Mouse (Mus musculus): ENCODE measurements around the gene Ppp1r16b. TPM values are rescaled to one million over a fixed set of nuclear protein-coding genes. Genes with fewer than 3 reads are reported as not detected.
A peak's percentile ranks its signal among the peaks of the same experiment; 100 is the strongest.
"Not testable (repeated sequence)": the region's sequence is repeated elsewhere in the genome, so short reads cannot be mapped to it uniquely, and the experiment has no call there.

Ppp1r16b gene
- polyA plus RNA-seq, 1 experiment from 2014 or later = 2.2 TPM

DNA sequence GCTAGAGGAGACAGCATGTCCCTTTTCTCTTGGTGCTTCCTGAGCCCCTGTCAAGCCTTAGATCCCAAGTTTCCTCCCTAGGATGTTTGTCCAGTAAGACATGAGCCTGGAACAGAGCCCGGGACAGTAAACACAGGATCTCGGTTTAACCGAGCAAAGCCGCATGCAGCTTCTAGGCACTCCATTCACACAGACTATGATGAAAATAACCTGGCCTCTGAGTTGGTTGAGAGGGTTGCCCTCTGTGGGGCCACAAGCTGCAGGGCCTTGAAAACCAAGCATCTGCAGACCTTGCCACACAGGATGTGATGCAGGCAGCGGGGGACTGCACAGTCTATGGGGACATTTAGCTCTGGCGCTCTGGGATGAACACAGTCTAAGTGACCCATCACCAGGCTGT is 68.7 kb downstream of the Ppp1r16b start:
- Histone ChIP-seq H3K4me3 (ENCODE audit: low read depth, low read length) (no peak overlapping the region), H3K4me2 (ENCODE audit: low read depth, low read length) (no peak overlapping the region), H3K27ac (replicated peaks; ENCODE audit: low read depth, low read length) (no peak overlapping the region), H3K4me1 (ENCODE audit: control insufficient read depth, insufficient read depth, low read length) (no peaks in the 10 kb centered on the region), H3K9me3 (replicated peaks; ENCODE audit: control insufficient read depth, low read length) (no peaks in the 10 kb centered on the region), H3K36me3 (replicated peaks; ENCODE audit: control insufficient read depth, insufficient read depth, low read depth, low read length) (no peaks in the 10 kb centered on the region), H3K9ac (replicated peaks; ENCODE audit: low read length) (no peak overlapping the region), H3K27me3 (ENCODE audit: control insufficient read depth, insufficient read depth, low read length) (no peaks in the 10 kb centered on the region)
- WGBS = 86% methylated on average over 6 of the region's 6 CpGs
- DNase-seq (ENCODE audit: low spot score) (no peak), ATAC-seq (replicated peaks; ENCODE audit: insufficient number of reproducible peaks, low FRiP score, low TSS enrichment, low read depth) (no peak)

DNA sequence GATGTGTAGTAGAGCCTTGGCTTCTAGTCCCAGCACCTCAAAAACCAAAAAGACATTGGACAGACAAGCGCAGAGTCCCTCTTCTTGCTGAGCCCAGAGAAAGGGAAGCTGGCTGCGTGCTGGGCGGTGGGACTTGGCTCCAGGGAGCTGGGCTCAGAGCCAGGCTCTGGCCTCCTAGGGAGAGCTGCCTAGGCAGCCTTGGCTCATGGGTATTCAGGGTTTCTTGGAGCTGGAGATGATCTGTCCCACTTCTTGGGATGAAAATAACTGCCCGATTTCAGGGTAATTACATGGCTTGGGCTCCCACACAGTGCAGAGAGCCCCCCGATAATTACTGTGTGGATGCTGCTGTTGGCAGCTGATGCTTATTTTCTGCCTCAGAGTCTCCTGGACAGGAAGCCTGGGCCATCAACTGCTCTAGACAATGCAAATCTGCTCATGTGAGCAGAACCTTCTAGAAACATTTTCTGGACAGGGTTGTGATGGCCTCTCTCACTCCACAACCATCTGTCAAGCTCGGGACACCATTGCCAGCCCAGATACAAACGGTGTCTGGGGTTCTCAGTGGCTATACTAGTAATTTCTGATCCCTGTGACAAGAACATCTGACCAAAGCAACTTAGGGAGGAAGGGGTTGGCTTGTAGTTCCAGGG is 69.4 kb downstream of the Ppp1r16b start:
- H3K4me1 ChIP-seq (ENCODE audit: control insufficient read depth, insufficient read depth, low read length) = no peaks in the 10 kb centered on the region
- H3K4me2 ChIP-seq (ENCODE audit: low read depth, low read length) = no peak overlapping the region
- WGBS = 81% methylated on average over 7 of the region's 7 CpGs
- H3K4me3 ChIP-seq (ENCODE audit: low read depth, low read length) = no peak overlapping the region
- H3K9ac ChIP-seq (replicated peaks; ENCODE audit: low read length) = no peak overlapping the region
- no peaks in the 10 kb centered on the region for H3K36me3 ChIP-seq (replicated peaks; ENCODE audit: control insufficient read depth, insufficient read depth, low read depth, low read length)
- no peak for DNase-seq (ENCODE audit: low spot score)
- no peak overlapping the region for H3K27ac ChIP-seq (replicated peaks; ENCODE audit: low read depth, low read length)
- ATAC-seq (replicated peaks; ENCODE audit: insufficient number of reproducible peaks, low FRiP score, low TSS enrichment, low read depth) = no peak
- no peaks in the 10 kb centered on the region for H3K27me3 ChIP-seq (ENCODE audit: control insufficient read depth, insufficient read depth, low read length)
- H3K9me3 ChIP-seq (replicated peaks; ENCODE audit: control insufficient read depth, low read length) = no peaks in the 10 kb centered on the region

DNA sequence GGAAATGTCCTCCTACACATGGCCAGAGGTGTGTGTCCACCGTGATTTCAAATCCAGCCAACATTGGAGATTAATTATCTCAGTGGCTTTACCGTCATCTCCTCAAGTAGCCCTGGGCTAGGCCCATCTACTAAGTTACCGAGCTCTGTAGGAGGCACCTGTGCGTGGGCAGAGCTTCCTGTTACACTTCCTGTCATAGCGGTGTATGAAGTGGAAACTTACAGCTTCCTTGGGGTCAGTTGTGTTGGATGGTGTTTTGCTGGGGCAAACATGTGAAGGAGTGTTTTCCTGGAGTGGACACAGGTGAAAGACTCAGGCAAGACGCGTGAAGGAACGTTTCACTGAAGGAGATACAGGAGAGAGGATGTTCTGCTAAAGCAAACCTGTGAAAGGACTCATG is 70.1 kb downstream of the Ppp1r16b start:
- no peaks in the 10 kb centered on the region for H3K4me1 ChIP-seq (ENCODE audit: control insufficient read depth, insufficient read depth, low read length)
- no peak overlapping the region for H3K4me3 ChIP-seq (ENCODE audit: low read depth, low read length)
- no peak for DNase-seq (ENCODE audit: low spot score)
- 88% methylated on average over 8 of the region's 8 CpGs for WGBS
- H3K36me3 ChIP-seq (replicated peaks; ENCODE audit: control insufficient read depth, insufficient read depth, low read depth, low read length) = no peaks in the 10 kb centered on the region
- no peak overlapping the region for H3K9ac ChIP-seq (replicated peaks; ENCODE audit: low read length)
- ATAC-seq (replicated peaks; ENCODE audit: insufficient number of reproducible peaks, low FRiP score, low TSS enrichment, low read depth) = no peak
- H3K4me2 ChIP-seq (ENCODE audit: low read depth, low read length) = no peak overlapping the region
- no peaks in the 10 kb centered on the region for H3K9me3 ChIP-seq (replicated peaks; ENCODE audit: control insufficient read depth, low read length)
- no peaks in the 10 kb centered on the region for H3K27me3 ChIP-seq (ENCODE audit: control insufficient read depth, insufficient read depth, low read length)
- H3K27ac ChIP-seq (replicated peaks; ENCODE audit: low read depth, low read length) = no peak overlapping the region

DNA sequence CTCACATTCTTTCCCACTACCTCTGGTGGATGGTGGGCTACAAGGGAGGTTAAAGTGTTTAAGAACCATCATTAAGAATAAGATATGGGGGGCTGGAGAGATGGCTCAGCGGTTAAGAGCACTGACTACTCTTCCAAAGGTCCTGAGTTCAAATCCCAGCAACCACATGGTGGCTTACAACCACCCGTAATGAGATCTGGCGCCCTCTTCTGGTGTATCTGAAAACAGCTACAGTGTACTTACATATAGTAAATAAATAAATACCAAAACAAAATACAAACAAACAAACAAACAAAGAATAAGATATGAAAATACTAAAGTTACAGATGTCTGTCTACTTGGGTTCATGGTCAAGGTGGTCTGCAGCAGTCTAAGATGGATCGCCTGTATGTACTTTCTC is 71.0 kb downstream of the Ppp1r16b start:
- H3K9me3 ChIP-seq (replicated peaks; ENCODE audit: control insufficient read depth, low read length); H3K27ac ChIP-seq (replicated peaks; ENCODE audit: low read depth, low read length); H3K36me3 ChIP-seq (replicated peaks; ENCODE audit: control insufficient read depth, insufficient read depth, low read depth, low read length); H3K9ac ChIP-seq (replicated peaks; ENCODE audit: low read length); H3K4me2 ChIP-seq (ENCODE audit: low read depth, low read length); H3K4me3 ChIP-seq (ENCODE audit: low read depth, low read length); ATAC-seq (replicated peaks; ENCODE audit: insufficient number of reproducible peaks, low FRiP score, low TSS enrichment, low read depth); DNase-seq (ENCODE audit: low spot score); H3K4me1 ChIP-seq (ENCODE audit: control insufficient read depth, insufficient read depth, low read length); H3K27me3 ChIP-seq (ENCODE audit: control insufficient read depth, insufficient read depth, low read length): not testable (repeated sequence)
- 88% methylated on average over 4 of the region's 4 CpGs for WGBS

DNA sequence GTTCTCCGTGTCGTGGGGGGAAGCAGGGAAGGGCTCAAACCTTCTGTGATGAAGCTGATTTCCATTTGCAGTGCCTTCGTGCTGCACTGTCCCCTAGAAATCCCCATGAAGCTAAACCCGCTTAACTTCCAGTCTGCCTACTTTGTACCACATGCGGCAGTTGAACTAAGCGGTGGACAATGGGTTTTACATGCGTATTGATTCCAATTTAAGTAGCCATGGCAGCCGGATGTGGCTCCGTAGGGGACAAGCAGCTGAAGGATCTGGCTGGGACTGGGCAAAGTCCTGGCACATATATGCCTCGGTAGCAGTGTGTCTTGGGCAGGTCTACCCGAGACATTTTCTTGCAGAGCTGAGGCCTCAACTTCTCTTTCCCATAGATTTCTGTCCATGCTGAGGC is 73.4 kb downstream of the Ppp1r16b start:
- WGBS = 88% methylated on average over 11 of the region's 11 CpGs
- no peak overlapping the region for H3K9ac ChIP-seq (replicated peaks; ENCODE audit: low read length)
- H3K36me3 ChIP-seq (replicated peaks; ENCODE audit: control insufficient read depth, insufficient read depth, low read depth, low read length) = no peaks in the 10 kb centered on the region
- ATAC-seq (replicated peaks; ENCODE audit: insufficient number of reproducible peaks, low FRiP score, low TSS enrichment, low read depth) (no peak), DNase-seq (ENCODE audit: low spot score) (no peak)
- no peaks in the 10 kb centered on the region for H3K9me3 ChIP-seq (replicated peaks; ENCODE audit: control insufficient read depth, low read length)
- H3K4me3 ChIP-seq (ENCODE audit: low read depth, low read length) = no peak overlapping the region
- no peak overlapping the region for H3K4me2 ChIP-seq (ENCODE audit: low read depth, low read length)
- H3K27ac ChIP-seq (replicated peaks; ENCODE audit: low read depth, low read length) = no peak overlapping the region
- H3K27me3 ChIP-seq (ENCODE audit: control insufficient read depth, insufficient read depth, low read length) = no peaks in the 10 kb centered on the region
- H3K4me1 ChIP-seq (ENCODE audit: control insufficient read depth, insufficient read depth, low read length) = no peaks in the 10 kb centered on the region

DNA sequence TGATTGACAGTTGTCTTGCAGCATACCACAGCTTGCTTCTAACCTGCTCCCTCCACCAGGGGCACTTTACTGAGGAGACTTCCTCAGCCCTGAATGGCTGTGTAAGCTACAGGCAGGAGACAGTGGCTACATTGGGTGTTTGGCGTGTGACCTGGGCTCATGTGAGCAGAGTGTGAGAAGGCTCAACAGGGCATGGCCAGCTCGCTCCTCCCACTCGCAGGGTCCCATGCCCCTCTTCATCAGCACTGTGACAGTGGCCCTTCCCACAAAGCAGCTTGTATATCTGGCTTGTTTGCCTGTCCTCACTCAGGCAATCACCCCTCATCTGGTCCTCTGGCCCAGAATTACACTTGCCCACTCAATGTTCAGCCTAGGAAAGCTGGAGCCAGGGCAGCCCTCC is 73.9 kb downstream of the Ppp1r16b start:
- no peak for DNase-seq (ENCODE audit: low spot score)
- Histone ChIP-seq H3K27ac (replicated peaks; ENCODE audit: low read depth, low read length) (no peak overlapping the region), H3K9me3 (replicated peaks; ENCODE audit: control insufficient read depth, low read length) (no peaks in the 10 kb centered on the region), H3K9ac (replicated peaks; ENCODE audit: low read length) (no peak overlapping the region), H3K4me2 (ENCODE audit: low read depth, low read length) (no peak overlapping the region), H3K4me1 (ENCODE audit: control insufficient read depth, insufficient read depth, low read length) (no peaks in the 10 kb centered on the region), H3K36me3 (replicated peaks; ENCODE audit: control insufficient read depth, insufficient read depth, low read depth, low read length) (no peaks in the 10 kb centered on the region), H3K4me3 (ENCODE audit: low read depth, low read length) (no peak overlapping the region), H3K27me3 (ENCODE audit: control insufficient read depth, insufficient read depth, low read length) (no peaks in the 10 kb centered on the region)
- no peak for ATAC-seq (replicated peaks; ENCODE audit: insufficient number of reproducible peaks, low FRiP score, low TSS enrichment, low read depth)
- 77% methylated on average over 3 of the region's 3 CpGs for WGBS

DNA sequence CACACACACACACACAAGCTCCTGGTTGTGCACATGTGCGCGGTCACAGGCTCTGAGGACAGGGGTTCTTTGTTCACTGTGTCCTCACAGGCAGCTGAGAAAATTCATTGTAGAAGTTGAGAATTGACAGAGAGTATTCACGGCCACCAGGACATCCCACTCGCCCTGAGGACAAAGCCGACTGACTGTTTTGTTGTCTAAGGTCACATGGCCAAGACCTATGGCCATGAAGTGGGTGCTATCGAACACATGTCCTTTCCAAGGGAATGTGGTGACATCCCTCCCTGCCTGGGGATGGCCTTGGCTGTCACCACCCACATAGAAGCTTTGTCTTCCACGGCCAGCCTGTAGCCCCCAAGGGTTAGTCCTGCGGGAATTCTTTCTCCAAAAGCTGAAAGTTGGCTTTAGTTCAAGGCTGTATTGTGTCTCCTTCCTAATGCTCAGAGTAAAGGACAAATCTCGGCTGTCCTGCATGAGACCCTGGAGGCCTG is 75.9 kb downstream of the Ppp1r16b start:
- no peak for DNase-seq (ENCODE audit: low spot score)
- H3K27ac ChIP-seq (replicated peaks; ENCODE audit: low read depth, low read length) = no peak overlapping the region
- WGBS = 47% methylated on average over 9 of the region's 9 CpGs

DNA sequence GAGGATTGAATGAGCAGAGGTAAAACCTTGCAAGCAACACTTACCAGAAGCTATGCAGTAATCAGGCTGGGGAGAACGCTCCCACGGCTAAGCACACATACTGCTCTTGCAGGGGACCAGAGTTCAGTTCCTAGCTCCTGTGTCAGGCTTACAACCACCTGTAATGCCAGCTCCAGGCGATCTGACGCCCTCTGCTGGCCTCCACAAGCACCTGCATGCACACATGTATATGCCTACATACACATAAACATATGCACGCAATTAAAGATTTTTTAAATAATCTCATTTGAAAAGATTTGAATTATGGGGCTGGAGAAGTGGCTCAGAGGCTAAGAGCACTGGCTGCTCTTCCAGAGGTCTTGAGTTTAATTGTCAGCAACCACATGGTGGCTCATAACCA is 77.2 kb downstream of the Ppp1r16b start:
- 73% methylated on average over 5 of the region's 5 CpGs for WGBS
- H3K27me3 ChIP-seq (ENCODE audit: control insufficient read depth, insufficient read depth, low read length) = no peaks in the 10 kb centered on the region
- ATAC-seq (replicated peaks; ENCODE audit: insufficient number of reproducible peaks, low FRiP score, low TSS enrichment, low read depth) = no peak
- H3K27ac ChIP-seq (replicated peaks; ENCODE audit: low read depth, low read length) = no peak overlapping the region
- H3K9ac ChIP-seq (replicated peaks; ENCODE audit: low read length) = no peak overlapping the region
- no peak for DNase-seq (ENCODE audit: low spot score)
- no peaks in the 10 kb centered on the region for H3K4me1 ChIP-seq (ENCODE audit: control insufficient read depth, insufficient read depth, low read length)
- H3K9me3 ChIP-seq (replicated peaks; ENCODE audit: control insufficient read depth, low read length) = no peaks in the 10 kb centered on the region
- H3K4me3 ChIP-seq (ENCODE audit: low read depth, low read length) = no peak overlapping the region
- no peak overlapping the region for H3K4me2 ChIP-seq (ENCODE audit: low read depth, low read length)
- no peaks in the 10 kb centered on the region for H3K36me3 ChIP-seq (replicated peaks; ENCODE audit: control insufficient read depth, insufficient read depth, low read depth, low read length)

More for the DNA sequence above, 75.9 kb downstream of the Ppp1r16b start:
- 0 out of 2 replicates have a peak, but pooled peaks have one; percentile 24 for ATAC-seq (replicated peaks; ENCODE audit: insufficient number of reproducible peaks, low FRiP score, low TSS enrichment, low read depth)
- Histone ChIP-seq H3K9me3 (replicated peaks; ENCODE audit: control insufficient read depth, low read length) (no peaks in the 10 kb centered on the region), H3K9ac (replicated peaks; ENCODE audit: low read length) (no peak overlapping the region), H3K27me3 (ENCODE audit: control insufficient read depth, insufficient read depth, low read length) (no peaks in the 10 kb centered on the region), H3K36me3 (replicated peaks; ENCODE audit: control insufficient read depth, insufficient read depth, low read depth, low read length) (no peaks in the 10 kb centered on the region), H3K4me2 (ENCODE audit: low read depth, low read length) (no peak overlapping the region), H3K4me1 (ENCODE audit: control insufficient read depth, insufficient read depth, low read length) (no peaks in the 10 kb centered on the region), H3K4me3 (ENCODE audit: low read depth, low read length) (no peak overlapping the region)
